Mouse (Mus musculus) gastrocnemius, postnatal 14 days (tissue): ENCODE measurements around the gene Gata2. TPM values are rescaled to one million over a fixed set of nuclear protein-coding genes. Genes with fewer than 3 reads are reported as not detected.
A peak's percentile ranks its signal among the peaks of the same experiment; 100 is the strongest.

Experiments used
- DNase-seq: peaks from one replicate; pipeline ENCODE4 v3.0.0; 2021; ENCODE audit warnings: mixed read lengths
- intact Hi-C: fragments of 180-260 bp; cut with DNase I; formaldehyde crosslinking; loops from one replicate; pipeline ENCODE4 v1.15.1; 2025; ENCODE audit warnings: low total_unique reads
- total RNA-seq, 2 experiments: library from RNA; stranded (reverse); gene quantifications; 2 replicates each; pipeline ENCODE4 v1.2.3; 2021

Gata2 gene
- total RNA-seq, 2 experiments from 2014 or later: 5.4 to 7.4 TPM

DNA sequence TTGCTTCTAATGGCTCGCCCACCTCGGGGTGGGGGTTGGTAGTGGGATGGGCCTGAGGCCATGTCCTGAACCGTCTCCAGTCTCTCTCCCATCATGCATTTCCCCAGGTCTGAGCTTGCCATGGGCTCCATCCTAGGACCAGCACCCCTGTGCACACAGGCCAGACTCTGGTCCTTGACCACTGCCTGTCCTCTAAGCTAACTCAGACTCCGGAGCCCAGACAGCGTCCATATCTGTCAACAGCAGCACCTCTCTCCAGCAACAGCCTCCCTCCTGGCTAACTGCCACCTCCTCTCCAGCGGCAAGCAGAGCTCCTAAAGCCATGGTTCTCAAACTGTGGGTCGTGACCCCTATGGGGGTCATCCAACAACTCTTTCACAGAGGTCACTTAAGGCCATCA, 42.8 kb downstream of the Gata2 start:
- intact Hi-C loops: no loop called here
- peak; percentile 24 for DNase-seq

GRCm38 (mm10) chr6:88242604-88243003, 48.9 kb downstream of the Gata2 start:
- intact Hi-C loops: loop anchor here (5.0 kb wide), 3 partner anchors 40 to 120 kb away; no protein-coding TSS in a partner anchor
- peak; percentile 61 for DNase-seq

- intact Hi-C loops: no loop called here
Observed at GRCm38 (mm10) chr6:88249231-88249630, 55.5 kb downstream of the Gata2 start.

GRCm38 (mm10) chr6:88251396-88251795, 57.7 kb downstream of the Gata2 start:
- DNase-seq: no peak
- intact Hi-C loops: no loop called here

More at GRCm38 (mm10) chr6:88249231-88249630, 55.5 kb downstream of the Gata2 start:
- DNase-seq: no peak

GRCm38 (mm10) chr6:88251798-88252478, 58.2 kb downstream of the Gata2 start:
- intact Hi-C loops: no loop called here
- no peak for DNase-seq

GRCm38 (mm10) chr6:88254082-88254481, 60.4 kb downstream of the Gata2 start:
- DNase-seq: no peak
- intact Hi-C loops: no loop called here

DNA sequence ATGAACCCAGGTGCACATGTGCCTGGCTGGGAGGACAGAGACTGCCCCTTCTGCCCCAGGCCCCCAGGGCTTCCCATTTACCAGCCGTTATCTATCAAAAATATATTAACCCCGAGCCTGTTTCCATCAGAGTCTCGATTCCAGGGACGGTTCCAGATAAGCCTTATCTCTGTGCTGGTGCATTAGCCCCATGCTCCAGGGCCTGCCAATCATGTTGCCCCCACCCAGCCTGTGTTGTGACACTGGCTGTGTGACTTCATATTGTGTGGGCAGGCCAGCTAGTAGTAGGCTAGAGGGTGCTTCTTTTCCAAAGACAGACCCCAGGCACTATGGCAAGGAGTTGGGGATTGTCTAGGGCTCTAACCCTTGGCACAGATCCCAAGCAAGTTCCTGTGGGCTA, 61.7 kb downstream of the Gata2 start:
- intact Hi-C loops: no loop called here
- DNase-seq: no peak

Other genes with a start within 250 kb of the Gata2 start
- 1 to 10 TPM; 7.4 to 7.8 TPM for gene H1fx, start 212.3 kb upstream of the Gata2 start, total RNA-seq
- 100 to 1,000 TPM; 208 to 236 TPM for gene Rab7, start 148.6 kb upstream of the Gata2 start, total RNA-seq
- 10 to 100 TPM; 65.9 to 75.8 TPM for gene Rpn1, start 109.4 kb upstream of the Gata2 start, total RNA-seq
- gene Dnajb8, start 28.4 kb downstream of the Gata2 start, total RNA-seq: not detected